Mouse (Mus musculus) neural tube, embryonic 15.5 days (tissue): Measurements from ENCODE around the gene Dhx38. TPM values are rescaled to one million over a fixed set of nuclear protein-coding genes. Genes with fewer than 3 reads are reported as not detected.

Experiments
- ATAC-seq: fragments of 200-750 bp; cut with Nextera tagmentation; 2 replicates; pipeline ENCODE4 v1.8.0; 2017; ENCODE audit warnings: mild to moderate bottlenecking, moderate TSS enrichment, moderate library complexity; ENCODE audit not compliant: low FRiP score
- H3K27ac ChIP-seq: fragments of 300-500 bp; sonication (generic); replicated peaks from 2 replicates; pipeline ENCODE4 v1.5.1; 2015; ENCODE audit warnings: mild to moderate bottlenecking, inconsistent platforms
- H3K27me3 ChIP-seq: fragments of 300-500 bp; sonication (generic); replicated peaks from 2 replicates; pipeline ENCODE4 v1.6.1; 2015; ENCODE audit warnings: inconsistent platforms
- H3K36me3 ChIP-seq: fragments of 300-500 bp; sonication (generic); 2 replicates; pipeline ENCODE4 v1.6.1; 2015; ENCODE audit warnings: inconsistent platforms
- H3K4me1 ChIP-seq: fragments of 300-500 bp; sonication (generic); 2 replicates; pipeline ENCODE4 v1.6.1; 2015; ENCODE audit warnings: inconsistent platforms
- H3K4me2 ChIP-seq: fragments of 300-500 bp; sonication (generic); 2 replicates; pipeline ENCODE4 v1.6.1; 2015; ENCODE audit warnings: inconsistent platforms, mild to moderate bottlenecking, moderate library complexity
- H3K4me3 ChIP-seq: fragments of 300-500 bp; sonication (generic); replicated peaks from 2 replicates; pipeline ENCODE4 v1.5.1; 2015; ENCODE audit warnings: mild to moderate bottlenecking, inconsistent platforms
- H3K9ac ChIP-seq: fragments of 300-500 bp; sonication (generic); replicated peaks from 2 replicates; pipeline ENCODE4 v1.6.1; 2015; ENCODE audit warnings: mild to moderate bottlenecking, inconsistent platforms
- H3K9me3 ChIP-seq: fragments of 300-500 bp; sonication (generic); replicated peaks from 2 replicates; pipeline ENCODE4 v1.6.1; 2016; ENCODE audit warnings: inconsistent platforms
- WGBS: fragments of 180-500 bp; shearing (Covaris S2); methylation state at CpG from one replicate; pipeline ENCODE4 v1.1.7; 2015; ENCODE audit warnings: mixed read lengths; 5-methylcytosine and 5-hydroxymethylcytosine counted together
- polyA plus RNA-seq: library from polyadenylated mRNA; unstranded; fragments of >200 nt; fragmentation: Nextera tagmentation; extraction: Ambion mirVana; gene quantifications from 2 replicates; pipeline ENCODE4 v1.2.1, GENCODE M21; 2015

The Dhx38 gene
- polyA plus RNA-seq, 1 experiment from 2014 or later = 13.8 TPM

- no peaks in the 10 kb centered on the region for H3K9me3 ChIP-seq
- H3K27ac ChIP-seq = no peak overlapping the region
- peaks cover 25% of the 10 kb centered on the region for H3K36me3 ChIP-seq
- H3K4me1 ChIP-seq = no peaks in the 10 kb centered on the region
- H3K4me2 ChIP-seq = no peak overlapping the region
- H3K9ac ChIP-seq = no peak overlapping the region
- no peak for ATAC-seq
- H3K4me3 ChIP-seq = no peak overlapping the region
- 90% methylated on average over 9 of the region's 9 CpGs for WGBS
- H3K27me3 ChIP-seq = no peaks in the 10 kb centered on the region
Observed at GRCm38 (mm10) chr8:109590901-109591300, 25.2 kb upstream of the Dhx38 start.

GRCm38 (mm10) chr8:109586972-109587504, 21.4 kb upstream of the Dhx38 start:
- H3K4me2 ChIP-seq = no peak overlapping the region
- H3K36me3 ChIP-seq = peaks cover 5% of the 10 kb centered on the region; the same call in 1 of the 2 replicates
- 71% methylated on average over 7 of the region's 7 CpGs for WGBS
- H3K9ac ChIP-seq = no peak overlapping the region
- no peak for ATAC-seq
- no peaks in the 10 kb centered on the region for H3K4me1 ChIP-seq
- H3K27ac ChIP-seq = no peak overlapping the region
- H3K9me3 ChIP-seq = no peaks in the 10 kb centered on the region
- H3K4me3 ChIP-seq = no peak overlapping the region
- no peaks in the 10 kb centered on the region for H3K27me3 ChIP-seq

- H3K4me1 ChIP-seq = no peaks in the 10 kb centered on the region
- H3K27ac ChIP-seq = no peak overlapping the region
- no peaks in the 10 kb centered on the region for H3K36me3 ChIP-seq
- no peak overlapping the region for H3K4me2 ChIP-seq
- H3K4me3 ChIP-seq = no peak overlapping the region
- H3K9me3 ChIP-seq = no peaks in the 10 kb centered on the region
- no peak overlapping the region for H3K9ac ChIP-seq
- no peak for ATAC-seq
- no peaks in the 10 kb centered on the region for H3K27me3 ChIP-seq
Observed at GRCm38 (mm10) chr8:109585652-109586051, 20.0 kb upstream of the Dhx38 start.

- Histone ChIP-seq H3K9ac (no peak overlapping the region), H3K4me3 (no peak overlapping the region), H3K4me2 (no peak overlapping the region), H3K9me3 (no peaks in the 10 kb centered on the region), H3K27ac (no peak overlapping the region), H3K4me1 (no peaks in the 10 kb centered on the region), H3K27me3 (no peaks in the 10 kb centered on the region), H3K36me3 (no peaks in the 10 kb centered on the region)
- 88% methylated on average over 3 of the region's 3 CpGs for WGBS
- ATAC-seq = no peak
Observed at GRCm38 (mm10) chr8:109584830-109585229, 19.2 kb upstream of the Dhx38 start.

GRCm38 (mm10) chr8:109584293-109584692, 18.6 kb upstream of the Dhx38 start:
- no peaks in the 10 kb centered on the region for H3K4me1 ChIP-seq
- H3K36me3 ChIP-seq = no peaks in the 10 kb centered on the region
- no peak overlapping the region for H3K4me3 ChIP-seq
- no peak overlapping the region for H3K4me2 ChIP-seq
- 85% methylated on average over 4 of the region's 4 CpGs for WGBS
- H3K27ac ChIP-seq = no peak overlapping the region
- H3K9me3 ChIP-seq = no peaks in the 10 kb centered on the region
- H3K9ac ChIP-seq = no peak overlapping the region
- no peaks in the 10 kb centered on the region for H3K27me3 ChIP-seq
- no peak for ATAC-seq

- ATAC-seq = no peak
- Histone ChIP-seq H3K9ac (no peak within 1 kb of the TSS), H3K27me3 (no peaks in the 10 kb centered on the region), H3K36me3 (no peaks in the 10 kb centered on the region), H3K4me2 (no peak within 1 kb of the TSS), H3K27ac (no peak within 1 kb of the TSS), H3K9me3 (no peaks in the 10 kb centered on the region), H3K4me1 (no peaks in the 10 kb centered on the region), H3K4me3 (no peak within 1 kb of the TSS)
- 73% methylated on average over 8 of the region's 8 CpGs for WGBS
Observed at GRCm38 (mm10) chr8:109578900-109579301, 13.2 kb upstream of the Dhx38 start, which contains the start of gene Hp. Gene Hp (minus strand): TSS chr8:109579172.

- H3K9me3 ChIP-seq = no peaks in the 10 kb centered on the region
- peaks cover 7% of the 10 kb centered on the region; the same call in 1 of the 2 replicates for H3K36me3 ChIP-seq
- no peaks in the 10 kb centered on the region for H3K27me3 ChIP-seq
- WGBS = 82% methylated on average over 4 of the region's 4 CpGs
- ATAC-seq = no peak
- no peak overlapping the region for H3K9ac ChIP-seq
- H3K4me3 ChIP-seq = no peak overlapping the region
- no peak overlapping the region for H3K4me2 ChIP-seq
- no peak overlapping the region for H3K27ac ChIP-seq
- H3K4me1 ChIP-seq = no peaks in the 10 kb centered on the region
Observed at GRCm38 (mm10) chr8:109576311-109576710, 10.7 kb upstream of the Dhx38 start.

- Histone ChIP-seq H3K9me3 (no peaks in the 10 kb centered on the region), H3K4me3 (no peak overlapping the region), H3K9ac (no peak overlapping the region), H3K27me3 (no peaks in the 10 kb centered on the region), H3K27ac (no peak overlapping the region), H3K4me2 (no peak overlapping the region), H3K4me1 (peaks cover 11% of the 10 kb centered on the region), H3K36me3 (peaks cover 19% of the 10 kb centered on the region)
- 88% methylated on average over 12 of the region's 12 CpGs for WGBS
- no peak for ATAC-seq
Observed at GRCm38 (mm10) chr8:109571139-109571538, 5.5 kb upstream of the Dhx38 start.

- no peaks in the 10 kb centered on the region for H3K9me3 ChIP-seq
- no peak for ATAC-seq
- peaks cover 21% of the 10 kb centered on the region for H3K4me1 ChIP-seq
- H3K36me3 ChIP-seq = peaks cover 37% of the 10 kb centered on the region
- 6% methylated on average over 10 of the region's 10 CpGs for WGBS
- no peaks in the 10 kb centered on the region for H3K27me3 ChIP-seq
- peak overlapping the region; percentile 65 for H3K4me3 ChIP-seq
- H3K4me2 ChIP-seq = peak overlapping the region; percentile 76
- H3K9ac ChIP-seq = peak overlapping the region; percentile 79
- peak overlapping the region; percentile 87 for H3K27ac ChIP-seq
Observed at GRCm38 (mm10) chr8:109564766-109565165, 895 bp downstream of the Dhx38 start.

- H3K4me1 ChIP-seq = peaks cover 21% of the 10 kb centered on the region
- peaks cover 39% of the 10 kb centered on the region for H3K36me3 ChIP-seq
- H3K9me3 ChIP-seq = no peaks in the 10 kb centered on the region
- no peak overlapping the region for H3K27ac ChIP-seq
- no peak overlapping the region for H3K4me2 ChIP-seq
- no peaks in the 10 kb centered on the region for H3K27me3 ChIP-seq
- H3K9ac ChIP-seq = no peak overlapping the region
- ATAC-seq = no peak
- H3K4me3 ChIP-seq = no peak overlapping the region
- 77% methylated on average over 2 of the region's 2 CpGs for WGBS
Observed at GRCm38 (mm10) chr8:109563881-109564280, 1.8 kb downstream of the Dhx38 start.

GRCm38 (mm10) chr8:109551663-109552062, 14.0 kb downstream of the Dhx38 start:
- Histone ChIP-seq H3K4me2 (no peak overlapping the region), H3K4me3 (no peak overlapping the region), H3K27ac (no peak overlapping the region), H3K9me3 (no peaks in the 10 kb centered on the region), H3K36me3 (peaks cover 98% of the 10 kb centered on the region), H3K4me1 (no peaks in the 10 kb centered on the region), H3K27me3 (no peaks in the 10 kb centered on the region), H3K9ac (no peak overlapping the region)
- WGBS = 50% methylated on average over 3 of the region's 3 CpGs
- ATAC-seq = no peak

GRCm38 (mm10) chr8:109544049-109544448, 21.6 kb downstream of the Dhx38 start:
- H3K36me3 ChIP-seq = peaks cover 28% of the 10 kb centered on the region
- no peaks in the 10 kb centered on the region for H3K27me3 ChIP-seq
- H3K4me2 ChIP-seq = no peak overlapping the region
- no peaks in the 10 kb centered on the region for H3K4me1 ChIP-seq
- no peak overlapping the region for H3K9ac ChIP-seq
- WGBS = 47% methylated on average over 3 of the region's 3 CpGs
- H3K27ac ChIP-seq = no peak overlapping the region
- no peak overlapping the region for H3K4me3 ChIP-seq
- no peaks in the 10 kb centered on the region for H3K9me3 ChIP-seq
- ATAC-seq = no peak
